Mouse (Mus musculus) kidney, postnatal 4 days (tissue): ENCODE measurements around the gene Dld.

Experiments used
- DNase-seq, 2 experiments: peaks; one replicate each; pipeline ENCODE4 v3.0.0; 2021; ENCODE audit warnings: mixed read lengths in 2 of 2

Gene Dld

GRCm38 (mm10) chr12:31350944-31351928 lies at the start of gene Dld:
Gene Dld, minus strand, starts transcription at chr12:31351453.
- DNase-seq, result peak; percentile 97 to 98

- DNase-seq, result no peak
Measured at GRCm38 (mm10) chr12:31400821-31401220, 49.6 kb upstream of the Dld start.

GRCm38 (mm10) chr12:31397709-31398108 lies 46.5 kb upstream of the Dld start:
- DNase-seq, result no peak

- no peak for DNase-seq
Measured at GRCm38 (mm10) chr12:31395895-31396294, 44.6 kb upstream of the Dld start.

GRCm38 (mm10) chr12:31391696-31392095 lies 40.4 kb upstream of the Dld start:
- DNase-seq, result no peak

- DNase-seq, result no peak
Measured at GRCm38 (mm10) chr12:31390571-31390970, 39.3 kb upstream of the Dld start, which contains the start of gene Slc26a3. Gene Slc26a3, plus strand, starts transcription at chr12:31390871.

- no peak for DNase-seq
Measured at GRCm38 (mm10) chr12:31387303-31387702, 36.0 kb upstream of the Dld start.

- peak; percentile 30 to 36 for DNase-seq
Measured at GRCm38 (mm10) chr12:31382451-31382850, 31.2 kb upstream of the Dld start.

GRCm38 (mm10) chr12:31380878-31381277 lies 29.6 kb upstream of the Dld start:
- DNase-seq, result peak; percentile 34 to 40

GRCm38 (mm10) chr12:31377241-31377640 lies 26.0 kb upstream of the Dld start:
- DNase-seq, result no peak

- DNase-seq, result peak; percentile 20 to 48
Measured at GRCm38 (mm10) chr12:31376326-31376950, 25.2 kb upstream of the Dld start.

GRCm38 (mm10) chr12:31375283-31375615 lies 24.0 kb upstream of the Dld start:
- peak in 1 of 2 experiments; percentile 9 for DNase-seq

- DNase-seq, result peak; percentile 73 to 82
Measured at GRCm38 (mm10) chr12:31374603-31375282, 23.5 kb upstream of the Dld start.

GRCm38 (mm10) chr12:31369656-31370055 lies 18.4 kb upstream of the Dld start:
- DNase-seq, result no peak

- no peak for DNase-seq
Measured at GRCm38 (mm10) chr12:31369118-31369517, 17.9 kb upstream of the Dld start.

- DNase-seq, result no peak
Measured at GRCm38 (mm10) chr12:31367721-31368120, 16.5 kb upstream of the Dld start.

GRCm38 (mm10) chr12:31366428-31366827 lies 15.2 kb upstream of the Dld start:
- DNase-seq, result no peak

- no peak for DNase-seq
Measured at GRCm38 (mm10) chr12:31350191-31350943, 886 bp downstream of the Dld start.

GRCm38 (mm10) chr12:31333261-31333660 lies 18.0 kb downstream of the Dld start:
- DNase-seq, result no peak

- DNase-seq, result no peak
Measured at GRCm38 (mm10) chr12:31327139-31327538, 24.1 kb downstream of the Dld start.

GRCm38 (mm10) chr12:31323136-31323695 lies 28.0 kb downstream of the Dld start:
- DNase-seq, result no peak

GRCm38 (mm10) chr12:31321532-31321931 lies 29.7 kb downstream of the Dld start:
- DNase-seq, result no peak
